Mouse (Mus musculus): Measurements from ENCODE around the gene Trim16. TPM values are rescaled to one million over a fixed set of nuclear protein-coding genes. Genes with fewer than 3 reads are reported as not detected.

Trim16 gene
- polyA plus RNA-seq, 1 experiment: 24.2 TPM

- Histone ChIP-seq H3K79me3 (ENCODE audit: low read depth) (no peaks in the 10 kb centered on the region), H3K27me3 (ENCODE audit: control insufficient read depth, insufficient read depth, insufficient read length) (no peaks in the 10 kb centered on the region), H3K79me2 (ENCODE audit: control insufficient read depth, insufficient read depth) (peaks cover 1% of the 10 kb centered on the region), H3K36me3 (ENCODE audit: control insufficient read depth, insufficient read depth) (no peaks in the 10 kb centered on the region), H3ac (ENCODE audit: control insufficient read depth, insufficient read length, low read depth) (no peak overlapping the region), H3K4me3 (ENCODE audit: insufficient read depth, poor library complexity, severe bottlenecking) (no peak overlapping the region)
- TF ChIP-seq FOSL1 (IDR thresholded peaks at IDR 0.05; ENCODE audit: insufficient read depth, low read length, poor library complexity, severe bottlenecking): no peak
Measured at GRCm38 (mm10) chr11:62815438-62815837, 4.6 kb upstream of the Trim16 start.

GRCm38 (mm10) chr11:62816591-62816990 lies 3.4 kb upstream of the Trim16 start:
- no peak for TF ChIP-seq CEBPB (IDR thresholded peaks at IDR 0.05; ENCODE audit: low read depth)
- no peak for TF ChIP-seq CTCF (IDR thresholded peaks at IDR 0.05; ENCODE audit: control insufficient read depth, insufficient read depth, insufficient read length)
- no peak for TF ChIP-seq MAX (IDR thresholded peaks at IDR 0.05)
- TF ChIP-seq MYOG (IDR thresholded peaks at IDR 0.05; ENCODE audit: control insufficient read depth, extremely low read depth, insufficient read length): no peak
- TF ChIP-seq USF1 (IDR thresholded peaks at IDR 0.05; ENCODE audit: low read depth): no peak
- no peak for TF ChIP-seq MYOD1 (IDR thresholded peaks at IDR 0.05; ENCODE audit: control insufficient read depth, insufficient read length, low read depth)
- no peak for TF ChIP-seq FOSL1 (IDR thresholded peaks at IDR 0.05; ENCODE audit: insufficient read depth, low read length, poor library complexity, severe bottlenecking)
- H3K36me3 ChIP-seq (ENCODE audit: control insufficient read depth, insufficient read depth): no peaks in the 10 kb centered on the region
- H3K79me2 ChIP-seq (ENCODE audit: control insufficient read depth, insufficient read depth): peaks cover 13% of the 10 kb centered on the region
- H3K79me3 ChIP-seq (ENCODE audit: low read depth): peaks cover 8% of the 10 kb centered on the region
- no peak overlapping the region for H3K4me3 ChIP-seq (ENCODE audit: insufficient read depth, poor library complexity, severe bottlenecking)
- H3ac ChIP-seq (ENCODE audit: control insufficient read depth, insufficient read length, low read depth): no peak overlapping the region
- no peaks in the 10 kb centered on the region for H3K27me3 ChIP-seq (ENCODE audit: control insufficient read depth, insufficient read depth, insufficient read length)

GRCm38 (mm10) chr11:62819059-62819686 lies 858 bp upstream of the Trim16 start:
- H3K4me3 ChIP-seq (ENCODE audit: insufficient read depth, poor library complexity, severe bottlenecking): no peak overlapping the region
- no peaks in the 10 kb centered on the region for H3K27me3 ChIP-seq (ENCODE audit: control insufficient read depth, insufficient read depth, insufficient read length)
- H3K79me3 ChIP-seq (ENCODE audit: low read depth): peaks cover 32% of the 10 kb centered on the region
- TF ChIP-seq MYOG (IDR thresholded peaks at IDR 0.05; ENCODE audit: control insufficient read depth, extremely low read depth, insufficient read length) (no peak), MYOD1 (IDR thresholded peaks at IDR 0.05; ENCODE audit: control insufficient read depth, insufficient read length, low read depth) (no peak), FOSL1 (IDR thresholded peaks at IDR 0.05; ENCODE audit: insufficient read depth, low read length, poor library complexity, severe bottlenecking) (no peak)
- peaks cover 38% of the 10 kb centered on the region for H3K79me2 ChIP-seq (ENCODE audit: control insufficient read depth, insufficient read depth)
- H3ac ChIP-seq (ENCODE audit: control insufficient read depth, insufficient read length, low read depth): no peak overlapping the region
- peaks cover 15% of the 10 kb centered on the region for H3K36me3 ChIP-seq (ENCODE audit: control insufficient read depth, insufficient read depth)

GRCm38 (mm10) chr11:62820661-62821437 lies 818 bp downstream of the Trim16 start:
- Histone ChIP-seq H3K27me3 (ENCODE audit: control insufficient read depth, insufficient read depth, insufficient read length) (no peaks in the 10 kb centered on the region), H3K79me3 (ENCODE audit: low read depth) (peaks cover 48% of the 10 kb centered on the region), H3K4me3 (ENCODE audit: insufficient read depth, poor library complexity, severe bottlenecking) (peak overlapping the region; percentile 77), H3K36me3 (ENCODE audit: control insufficient read depth, insufficient read depth) (peaks cover 23% of the 10 kb centered on the region), H3K79me2 (ENCODE audit: control insufficient read depth, insufficient read depth) (peaks cover 55% of the 10 kb centered on the region), H3ac (ENCODE audit: control insufficient read depth, insufficient read length, low read depth) (peak overlapping the region; percentile 84)
- no peak for TF ChIP-seq MYOD1 (IDR thresholded peaks at IDR 0.05; ENCODE audit: control insufficient read depth, insufficient read length, low read depth)
- no peak for TF ChIP-seq USF1 (IDR thresholded peaks at IDR 0.05; ENCODE audit: low read depth)
- TF ChIP-seq FOSL1 (IDR thresholded peaks at IDR 0.05; ENCODE audit: insufficient read depth, low read length, poor library complexity, severe bottlenecking): no peak
- TF ChIP-seq CTCF (IDR thresholded peaks at IDR 0.05; ENCODE audit: control insufficient read depth, insufficient read depth, insufficient read length): no peak
- TF ChIP-seq CEBPB (IDR thresholded peaks at IDR 0.05; ENCODE audit: low read depth): no peak
- no peak for TF ChIP-seq MYOG (IDR thresholded peaks at IDR 0.05; ENCODE audit: control insufficient read depth, extremely low read depth, insufficient read length)
- no peak for TF ChIP-seq MAX (IDR thresholded peaks at IDR 0.05)

- peaks cover 59% of the 10 kb centered on the region for H3K79me3 ChIP-seq (ENCODE audit: low read depth)
- H3ac ChIP-seq (ENCODE audit: control insufficient read depth, insufficient read length, low read depth): peak overlapping the region; percentile 71
- peaks cover 66% of the 10 kb centered on the region for H3K79me2 ChIP-seq (ENCODE audit: control insufficient read depth, insufficient read depth)
- peak overlapping the region; percentile 77 for H3K4me3 ChIP-seq (ENCODE audit: insufficient read depth, poor library complexity, severe bottlenecking)
- peaks cover 28% of the 10 kb centered on the region for H3K36me3 ChIP-seq (ENCODE audit: control insufficient read depth, insufficient read depth)
- no peaks in the 10 kb centered on the region for H3K27me3 ChIP-seq (ENCODE audit: control insufficient read depth, insufficient read depth, insufficient read length)
- TF ChIP-seq USF1 (IDR thresholded peaks at IDR 0.05; ENCODE audit: low read depth) (no peak), CEBPB (IDR thresholded peaks at IDR 0.05; ENCODE audit: low read depth) (no peak), MYOD1 (IDR thresholded peaks at IDR 0.05; ENCODE audit: control insufficient read depth, insufficient read length, low read depth) (no peak), MAX (IDR thresholded peaks at IDR 0.05) (peak; percentile 51), CTCF (IDR thresholded peaks at IDR 0.05; ENCODE audit: control insufficient read depth, insufficient read depth, insufficient read length) (no peak), FOSL1 (IDR thresholded peaks at IDR 0.05; ENCODE audit: insufficient read depth, low read length, poor library complexity, severe bottlenecking) (no peak), MYOG (IDR thresholded peaks at IDR 0.05; ENCODE audit: control insufficient read depth, extremely low read depth, insufficient read length) (no peak)
Measured at GRCm38 (mm10) chr11:62821893-62822292, 1.9 kb downstream of the Trim16 start.
